Mouse (Mus musculus): ENCODE results near the gene Gm20662.

- TF ChIP-seq POLR2A (IDR thresholded peaks at IDR 0.05; ENCODE audit: borderline replicate concordance, insufficient read depth, low read length) (no peak), CTCF (IDR thresholded peaks at IDR 0.05; ENCODE audit: borderline replicate concordance, insufficient read depth, low read depth, low read length) (no peak)
Measured at GRCm38 (mm10) chr9:108069529-108069928, 73.4 kb downstream of the Gm20662 start.
